Mouse (Mus musculus): ENCODE data around the gene Eea1. TPM values are rescaled to one million over a fixed set of nuclear protein-coding genes. Genes with fewer than 3 reads are reported as not detected.

Gene Eea1
- total and polyA plus RNA-seq, 3 experiments: 4.6 to 36.7 (median 34.8) TPM

- H3K27me3 ChIP-seq (ENCODE audit: insufficient read depth, low read length): no peaks in the 10 kb centered on the region
- no peaks in the 10 kb centered on the region for H3K4me1 ChIP-seq (ENCODE audit: insufficient read depth, low read depth, low read length)
- peak; percentile 2 for DNase-seq (ENCODE audit: low spot score)
- ATAC-seq (ENCODE audit: extremely low read depth, insufficient number of reproducible peaks, low FRiP score, poor library complexity, severe bottlenecking): peak; percentile 49; the same call in 1 of the 2 replicates
- H3K4me3 ChIP-seq (ENCODE audit: low read depth, low read length): no peak overlapping the region
- H3K36me3 ChIP-seq (replicated peaks): peaks cover 44% of the 10 kb centered on the region
- no peaks in the 10 kb centered on the region for H3K9me3 ChIP-seq (replicated peaks)
- TF ChIP-seq GATA2 (IDR thresholded peaks at IDR 0.05; ENCODE audit: borderline replicate concordance, low read depth, low read length) (no peak), CTCF (IDR thresholded peaks at IDR 0.05; ENCODE audit: low read depth, low read length) (no peak), POLR2AphosphoS5 (IDR thresholded peaks at IDR 0.05; ENCODE audit: insufficient replicate concordance, low read depth, low read length) (no peak), TAL1 (conservative IDR thresholded peaks at IDR 0.05; ENCODE audit: low read depth, low read length) (no peak), GATA1 (IDR thresholded peaks at IDR 0.05; ENCODE audit: borderline replicate concordance, low read length) (no peak)
Observed at GRCm38 (mm10) chr10:96033356-96033984, 93.0 kb downstream of the Eea1 start.

GRCm38 (mm10) chr10:96034106-96034505 lies 93.7 kb downstream of the Eea1 start:
- no peaks in the 10 kb centered on the region for H3K27me3 ChIP-seq (ENCODE audit: insufficient read depth, low read length)
- peaks cover 51% of the 10 kb centered on the region for H3K36me3 ChIP-seq (replicated peaks)
- no peaks in the 10 kb centered on the region for H3K9me3 ChIP-seq (replicated peaks)
- DNase-seq (ENCODE audit: low spot score) (no peak), ATAC-seq (ENCODE audit: extremely low read depth, insufficient number of reproducible peaks, low FRiP score, poor library complexity, severe bottlenecking) (no peak)
- H3K4me3 ChIP-seq (ENCODE audit: low read depth, low read length): no peak overlapping the region
- no peaks in the 10 kb centered on the region for H3K4me1 ChIP-seq (ENCODE audit: insufficient read depth, low read depth, low read length)
- TF ChIP-seq POLR2AphosphoS5 (IDR thresholded peaks at IDR 0.05; ENCODE audit: insufficient replicate concordance, low read depth, low read length): no peak
- no peak for TF ChIP-seq TAL1 (conservative IDR thresholded peaks at IDR 0.05; ENCODE audit: low read depth, low read length)
- TF ChIP-seq CTCF (IDR thresholded peaks at IDR 0.05; ENCODE audit: low read depth, low read length): no peak
- TF ChIP-seq GATA2 (IDR thresholded peaks at IDR 0.05; ENCODE audit: borderline replicate concordance, low read depth, low read length): no peak
- TF ChIP-seq GATA1 (IDR thresholded peaks at IDR 0.05; ENCODE audit: borderline replicate concordance, low read length): no peak

GRCm38 (mm10) chr10:96035951-96036350 lies 95.5 kb downstream of the Eea1 start:
- TF ChIP-seq CTCF (IDR thresholded peaks at IDR 0.05; ENCODE audit: low read depth, low read length): no peak
- TF ChIP-seq GATA2 (IDR thresholded peaks at IDR 0.05; ENCODE audit: borderline replicate concordance, low read depth, low read length): no peak
- no peak for TF ChIP-seq GATA1 (IDR thresholded peaks at IDR 0.05; ENCODE audit: borderline replicate concordance, low read length)
- no peak for TF ChIP-seq TAL1 (conservative IDR thresholded peaks at IDR 0.05; ENCODE audit: low read depth, low read length)
- TF ChIP-seq POLR2AphosphoS5 (IDR thresholded peaks at IDR 0.05; ENCODE audit: insufficient replicate concordance, low read depth, low read length): no peak
- H3K36me3 ChIP-seq (replicated peaks): peaks cover 63% of the 10 kb centered on the region

GRCm38 (mm10) chr10:96044216-96044615 lies 103.8 kb downstream of the Eea1 start:
- no peak for DNase-seq (ENCODE audit: low spot score)
- TF ChIP-seq CTCF (IDR thresholded peaks at IDR 0.05; ENCODE audit: low read depth, low read length) (no peak), GATA1 (IDR thresholded peaks at IDR 0.05; ENCODE audit: borderline replicate concordance, low read length) (no peak), GATA2 (IDR thresholded peaks at IDR 0.05; ENCODE audit: borderline replicate concordance, low read depth, low read length) (no peak), TAL1 (conservative IDR thresholded peaks at IDR 0.05; ENCODE audit: low read depth, low read length) (no peak), POLR2AphosphoS5 (IDR thresholded peaks at IDR 0.05; ENCODE audit: insufficient replicate concordance, low read depth, low read length) (no peak)
- peaks cover 35% of the 10 kb centered on the region for H3K36me3 ChIP-seq (replicated peaks)
- H3K27me3 ChIP-seq (ENCODE audit: insufficient read depth, low read length): no peaks in the 10 kb centered on the region
- no peak for ATAC-seq (ENCODE audit: extremely low read depth, insufficient number of reproducible peaks, low FRiP score, poor library complexity, severe bottlenecking)
- no peak overlapping the region for H3K4me3 ChIP-seq (ENCODE audit: low read depth, low read length)
- no peaks in the 10 kb centered on the region for H3K4me1 ChIP-seq (ENCODE audit: insufficient read depth, low read depth, low read length)
- H3K9me3 ChIP-seq (replicated peaks): no peaks in the 10 kb centered on the region

More at GRCm38 (mm10) chr10:96035951-96036350, 95.5 kb downstream of the Eea1 start:
- no peak overlapping the region for H3K4me3 ChIP-seq (ENCODE audit: low read depth, low read length)
- DNase-seq (ENCODE audit: low spot score) (no peak), ATAC-seq (ENCODE audit: extremely low read depth, insufficient number of reproducible peaks, low FRiP score, poor library complexity, severe bottlenecking) (no peak)
- no peaks in the 10 kb centered on the region for H3K27me3 ChIP-seq (ENCODE audit: insufficient read depth, low read length)
- H3K9me3 ChIP-seq (replicated peaks): no peaks in the 10 kb centered on the region
- H3K4me1 ChIP-seq (ENCODE audit: insufficient read depth, low read depth, low read length): no peaks in the 10 kb centered on the region

- peaks cover 9% of the 10 kb centered on the region for H3K36me3 ChIP-seq (replicated peaks)
- no peaks in the 10 kb centered on the region for H3K9me3 ChIP-seq (replicated peaks)
- no peak for DNase-seq (ENCODE audit: low spot score)
- no peak for TF ChIP-seq GATA1 (IDR thresholded peaks at IDR 0.05; ENCODE audit: borderline replicate concordance, low read length)
- no peak for TF ChIP-seq POLR2AphosphoS5 (IDR thresholded peaks at IDR 0.05; ENCODE audit: insufficient replicate concordance, low read depth, low read length)
- no peak for TF ChIP-seq GATA2 (IDR thresholded peaks at IDR 0.05; ENCODE audit: borderline replicate concordance, low read depth, low read length)
- no peak for ATAC-seq (ENCODE audit: extremely low read depth, insufficient number of reproducible peaks, low FRiP score, poor library complexity, severe bottlenecking)
- no peak overlapping the region for H3K4me3 ChIP-seq (ENCODE audit: low read depth, low read length)
- H3K27me3 ChIP-seq (ENCODE audit: insufficient read depth, low read length): peaks cover 3% of the 10 kb centered on the region; the same call in 1 of the 2 replicates
- H3K4me1 ChIP-seq (ENCODE audit: insufficient read depth, low read depth, low read length): no peaks in the 10 kb centered on the region
Observed at GRCm38 (mm10) chr10:96047960-96048536, 107.6 kb downstream of the Eea1 start.

GRCm38 (mm10) chr10:96048550-96048949 lies 108.1 kb downstream of the Eea1 start:
- H3K4me1 ChIP-seq (ENCODE audit: insufficient read depth, low read depth, low read length): no peaks in the 10 kb centered on the region
- DNase-seq (ENCODE audit: low spot score): no peak
- TF ChIP-seq GATA1 (IDR thresholded peaks at IDR 0.05; ENCODE audit: borderline replicate concordance, low read length) (no peak), POLR2AphosphoS5 (IDR thresholded peaks at IDR 0.05; ENCODE audit: insufficient replicate concordance, low read depth, low read length) (no peak), CTCF (IDR thresholded peaks at IDR 0.05; ENCODE audit: low read depth, low read length) (no peak), TAL1 (conservative IDR thresholded peaks at IDR 0.05; ENCODE audit: low read depth, low read length) (no peak), GATA2 (IDR thresholded peaks at IDR 0.05; ENCODE audit: borderline replicate concordance, low read depth, low read length) (no peak)
- peaks cover 3% of the 10 kb centered on the region; the same call in 1 of the 2 replicates for H3K27me3 ChIP-seq (ENCODE audit: insufficient read depth, low read length)
- ATAC-seq (ENCODE audit: extremely low read depth, insufficient number of reproducible peaks, low FRiP score, poor library complexity, severe bottlenecking): no peak
- H3K4me3 ChIP-seq (ENCODE audit: low read depth, low read length): no peak overlapping the region
- peaks cover 7% of the 10 kb centered on the region for H3K36me3 ChIP-seq (replicated peaks)
- no peaks in the 10 kb centered on the region for H3K9me3 ChIP-seq (replicated peaks)
